Mouse (Mus musculus) midbrain, embryonic 10.5 days (tissue): ENCODE results near the gene Iqgap2. TPM values are rescaled to one million over a fixed set of nuclear protein-coding genes. Genes with fewer than 3 reads are reported as not detected.

Experiments
- DNase-seq: peaks from one replicate; pipeline ENCODE4 v3.0.0-alpha.2; 2017; ENCODE audit warnings: low spot score
- H3K27ac ChIP-seq: fragments of 300-500 bp; sonication (generic); replicated peaks from 2 replicates; pipeline ENCODE4 v1.5.1; 2016; ENCODE audit warnings: mild to moderate bottlenecking
- H3K27me3 ChIP-seq: fragments of 300-500 bp; sonication (generic); 2 replicates; pipeline ENCODE4 v1.6.1; 2016; ENCODE audit warnings: low read depth, mild to moderate bottlenecking; ENCODE audit not compliant: poor library complexity, severe bottlenecking
- H3K36me3 ChIP-seq: fragments of 300-500 bp; sonication (generic); 2 replicates; pipeline ENCODE4 v1.6.1; 2016; ENCODE audit warnings: mild to moderate bottlenecking, moderate library complexity
- H3K4me1 ChIP-seq: fragments of 300-500 bp; sonication (generic); 2 replicates; pipeline ENCODE4 v1.6.1; 2016
- H3K4me3 ChIP-seq: fragments of 300-500 bp; sonication (generic); 2 replicates; pipeline ENCODE4 v1.5.1; 2016; ENCODE audit warnings: mild to moderate bottlenecking, moderate library complexity
- H3K9me3 ChIP-seq: fragments of 300-500 bp; sonication (generic); replicated peaks from 2 replicates; pipeline ENCODE4 v1.6.1; 2016; ENCODE audit warnings: mild to moderate bottlenecking
- WGBS: fragments of 180-500 bp; shearing (Covaris S2); methylation state at CpG from one replicate; pipeline ENCODE4 v1.1.7; 2016; 5-methylcytosine and 5-hydroxymethylcytosine counted together
- polyA plus RNA-seq: library from polyadenylated mRNA; unstranded; fragments of >200 nt; fragmentation: Nextera tagmentation; extraction: Ambion mirVana; gene quantifications from 2 replicates; pipeline ENCODE4 v1.2.1, GENCODE M21; 2016

Gene Iqgap2
- polyA plus RNA-seq, 1 experiment from 2014 or later: 13.9 TPM

- Histone ChIP-seq H3K9me3 (no peaks in the 10 kb centered on the region), H3K4me3 (no peak overlapping the region), H3K27me3 (no peaks in the 10 kb centered on the region), H3K36me3 (no peaks in the 10 kb centered on the region), H3K27ac (no peak overlapping the region), H3K4me1 (peaks cover 9% of the 10 kb centered on the region)
- no peak for DNase-seq
- WGBS: 93% methylated on average over 3 of the region's 3 CpGs
Observed at GRCm38 (mm10) chr13:95813643-95814042, 78.1 kb downstream of the Iqgap2 start.

GRCm38 (mm10) chr13:95810796-95811195 is 80.9 kb downstream of the Iqgap2 start:
- Histone ChIP-seq H3K27ac (no peak overlapping the region), H3K36me3 (no peaks in the 10 kb centered on the region), H3K4me3 (no peak overlapping the region), H3K4me1 (peaks cover 34% of the 10 kb centered on the region), H3K27me3 (no peaks in the 10 kb centered on the region), H3K9me3 (no peaks in the 10 kb centered on the region)
- no peak for DNase-seq
- 72% methylated on average over 2 of the region's 2 CpGs for WGBS

GRCm38 (mm10) chr13:95807106-95807750 is 84.5 kb downstream of the Iqgap2 start:
- 13% methylated on average over 5 of the region's 5 CpGs for WGBS
- Histone ChIP-seq H3K27me3 (no peaks in the 10 kb centered on the region), H3K4me1 (peaks cover 39% of the 10 kb centered on the region), H3K27ac (peak overlapping the region; percentile 81), H3K36me3 (no peaks in the 10 kb centered on the region; the same call in 1 of the 2 replicates), H3K9me3 (no peaks in the 10 kb centered on the region), H3K4me3 (peak overlapping the region; percentile 27; the same call in 1 of the 2 replicates)
- peak; percentile 79 for DNase-seq

- WGBS: 58% methylated on average over 13 of the region's 13 CpGs
- H3K27ac ChIP-seq: peak overlapping the region; percentile 81
- peak; percentile 41 for DNase-seq
Observed at GRCm38 (mm10) chr13:95805469-95806166, 86.1 kb downstream of the Iqgap2 start.

GRCm38 (mm10) chr13:95804113-95804512 is 87.6 kb downstream of the Iqgap2 start:
- 87% methylated on average over 6 of the region's 6 CpGs for WGBS
- Histone ChIP-seq H3K36me3 (no peaks in the 10 kb centered on the region; the same call in 1 of the 2 replicates), H3K9me3 (no peaks in the 10 kb centered on the region), H3K27ac (no peak overlapping the region; the same call in 1 of the 2 replicates), H3K27me3 (no peaks in the 10 kb centered on the region), H3K4me3 (no peak overlapping the region), H3K4me1 (peaks cover 45% of the 10 kb centered on the region)
- DNase-seq: no peak

More at GRCm38 (mm10) chr13:95805469-95806166, 86.1 kb downstream of the Iqgap2 start:
- Histone ChIP-seq H3K36me3 (no peaks in the 10 kb centered on the region; the same call in 1 of the 2 replicates), H3K27me3 (no peaks in the 10 kb centered on the region), H3K9me3 (no peaks in the 10 kb centered on the region), H3K4me1 (peaks cover 42% of the 10 kb centered on the region), H3K4me3 (no peak overlapping the region)

- no peaks in the 10 kb centered on the region; the same call in 1 of the 2 replicates for H3K36me3 ChIP-seq
- no peaks in the 10 kb centered on the region for H3K9me3 ChIP-seq
- H3K4me3 ChIP-seq: no peak overlapping the region
- no peak overlapping the region for H3K27ac ChIP-seq
- no peaks in the 10 kb centered on the region for H3K27me3 ChIP-seq
- WGBS: 92% methylated on average over 9 of the region's 9 CpGs
- peaks cover 26% of the 10 kb centered on the region for H3K4me1 ChIP-seq
- DNase-seq: no peak
Observed at GRCm38 (mm10) chr13:95800925-95801324, 90.8 kb downstream of the Iqgap2 start.

GRCm38 (mm10) chr13:95799322-95799721 is 92.4 kb downstream of the Iqgap2 start:
- Histone ChIP-seq H3K4me3 (no peak overlapping the region), H3K27me3 (no peaks in the 10 kb centered on the region), H3K4me1 (peaks cover 19% of the 10 kb centered on the region), H3K27ac (no peak overlapping the region), H3K9me3 (no peaks in the 10 kb centered on the region), H3K36me3 (no peaks in the 10 kb centered on the region)
- DNase-seq: no peak
- WGBS: 82% methylated on average over 4 of the region's 4 CpGs

- Histone ChIP-seq H3K36me3 (no peaks in the 10 kb centered on the region), H3K4me3 (no peak overlapping the region), H3K9me3 (no peaks in the 10 kb centered on the region), H3K27ac (no peak overlapping the region), H3K27me3 (no peaks in the 10 kb centered on the region), H3K4me1 (peaks cover 19% of the 10 kb centered on the region)
- no peak for DNase-seq
- 46% methylated on average over 6 of the region's 6 CpGs for WGBS
Observed at GRCm38 (mm10) chr13:95798721-95799120, 93.0 kb downstream of the Iqgap2 start.

- no peak overlapping the region for H3K27ac ChIP-seq
- H3K9me3 ChIP-seq: no peaks in the 10 kb centered on the region
- H3K4me3 ChIP-seq: no peak overlapping the region
- DNase-seq: no peak
- 88% methylated on average over 2 of the region's 2 CpGs for WGBS
- H3K4me1 ChIP-seq: peaks cover 19% of the 10 kb centered on the region
- no peaks in the 10 kb centered on the region for H3K36me3 ChIP-seq
- H3K27me3 ChIP-seq: no peaks in the 10 kb centered on the region
Observed at GRCm38 (mm10) chr13:95797530-95797929, 94.2 kb downstream of the Iqgap2 start.

GRCm38 (mm10) chr13:95794346-95794745 is 97.4 kb downstream of the Iqgap2 start:
- Histone ChIP-seq H3K4me1 (peaks cover 21% of the 10 kb centered on the region), H3K27ac (no peak overlapping the region), H3K4me3 (no peak overlapping the region), H3K9me3 (no peaks in the 10 kb centered on the region), H3K27me3 (no peaks in the 10 kb centered on the region), H3K36me3 (no peaks in the 10 kb centered on the region)
- DNase-seq: no peak
- WGBS: 91% methylated on average over 8 of the region's 8 CpGs

- DNase-seq: no peak
- H3K9me3 ChIP-seq: no peaks in the 10 kb centered on the region
- H3K27me3 ChIP-seq: no peaks in the 10 kb centered on the region
- peaks cover 6% of the 10 kb centered on the region; the same call in 1 of the 2 replicates for H3K4me1 ChIP-seq
- no peak overlapping the region for H3K4me3 ChIP-seq
- 90% methylated on average over 6 of the region's 6 CpGs for WGBS
- H3K27ac ChIP-seq: no peak overlapping the region
- no peaks in the 10 kb centered on the region for H3K36me3 ChIP-seq
Observed at GRCm38 (mm10) chr13:95790883-95791282, 100.8 kb downstream of the Iqgap2 start.

GRCm38 (mm10) chr13:95788631-95789376 is 102.9 kb downstream of the Iqgap2 start:
- Histone ChIP-seq H3K9me3 (no peaks in the 10 kb centered on the region), H3K27ac (no peak overlapping the region), H3K27me3 (no peaks in the 10 kb centered on the region), H3K36me3 (no peaks in the 10 kb centered on the region), H3K4me3 (no peak overlapping the region), H3K4me1 (peaks cover 6% of the 10 kb centered on the region; the same call in 1 of the 2 replicates)
- no peak for DNase-seq
- WGBS: 90% methylated on average over 10 of the region's 10 CpGs
